Mouse (Mus musculus): ENCODE results near the gene Rad9a.
A peak's percentile ranks its signal among the peaks of the same experiment; 100 is the strongest.

Rad9a gene

GRCm38 (mm10) chr19:4217855-4218254 lies 16.4 kb upstream of the Rad9a start:
- no peak for DNase-seq

GRCm38 (mm10) chr19:4217140-4217539 lies 15.7 kb upstream of the Rad9a start:
- DNase-seq = no peak

GRCm38 (mm10) chr19:4216041-4216685 lies 14.7 kb upstream of the Rad9a start:
- DNase-seq = peak; percentile 63

- DNase-seq = no peak
Observed at GRCm38 (mm10) chr19:4215451-4215840, 14.0 kb upstream of the Rad9a start.

- DNase-seq = peak; percentile 59
Observed at GRCm38 (mm10) chr19:4214771-4215450, 13.4 kb upstream of the Rad9a start.

- peak; percentile 63 for DNase-seq
Observed at GRCm38 (mm10) chr19:4214071-4214770, 12.8 kb upstream of the Rad9a start, which contains the start of the genes Clcf1 and AC109138.7. TSS of gene Clcf1 (plus strand) at chr19:4214238. TSS of gene AC109138.7 (plus strand) at chr19:4214357.

- peak; percentile 69 for DNase-seq
Observed at GRCm38 (mm10) chr19:4213524-4213974, 12.1 kb upstream of the Rad9a start.

GRCm38 (mm10) chr19:4211891-4212588 lies 10.6 kb upstream of the Rad9a start:
- DNase-seq = no peak

GRCm38 (mm10) chr19:4208563-4208962 lies 7.1 kb upstream of the Rad9a start:
- no peak for DNase-seq

GRCm38 (mm10) chr19:4206971-4207370 lies 5.5 kb upstream of the Rad9a start:
- DNase-seq = peak; percentile 84

GRCm38 (mm10) chr19:4204889-4205288 lies 3.4 kb upstream of the Rad9a start:
- no peak for DNase-seq

GRCm38 (mm10) chr19:4203604-4204326 lies 2.3 kb upstream of the Rad9a start:
- no peak for DNase-seq

- DNase-seq = no peak
Observed at GRCm38 (mm10) chr19:4203148-4203547, 1.7 kb upstream of the Rad9a start.

- no peak for DNase-seq
Observed at GRCm38 (mm10) chr19:4202149-4202548, 687 bp upstream of the Rad9a start.

GRCm38 (mm10) chr19:4197180-4197579 lies 4.3 kb downstream of the Rad9a start:
- DNase-seq = no peak

- no peak for DNase-seq
Observed at GRCm38 (mm10) chr19:4196548-4196947, 4.9 kb downstream of the Rad9a start.

GRCm38 (mm10) chr19:4196048-4196447 lies 5.4 kb downstream of the Rad9a start:
- no peak for DNase-seq

GRCm38 (mm10) chr19:4194776-4195650 lies 6.4 kb downstream of the Rad9a start:
- no peak for DNase-seq

GRCm38 (mm10) chr19:4194021-4194724 lies 7.3 kb downstream of the Rad9a start:
- DNase-seq = no peak

GRCm38 (mm10) chr19:4193129-4193528 lies 8.3 kb downstream of the Rad9a start:
- no peak for DNase-seq

Measured in kidney, adult 18-20 months (tissue).